17 mouse cellular contexts compared by ENCODE assay signal in the genomic region with DNA sequence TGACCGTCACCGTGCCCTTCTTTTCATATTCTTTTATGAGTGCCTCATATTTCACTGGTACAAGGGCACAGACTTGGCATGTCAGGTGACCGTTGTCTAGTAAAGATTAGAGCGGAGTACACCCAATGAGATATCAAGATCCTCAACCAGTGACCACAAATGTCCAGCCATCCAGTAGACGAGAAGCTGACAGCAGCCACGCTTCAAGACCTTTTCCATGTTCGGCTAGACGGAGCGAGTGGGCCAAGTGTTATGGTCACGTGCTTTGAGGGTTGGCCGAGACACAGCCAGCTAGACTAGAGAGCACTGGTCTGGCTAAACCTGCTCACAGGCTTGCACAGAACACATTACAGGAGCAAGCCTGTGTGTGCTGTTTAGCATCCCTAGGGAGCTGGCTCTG.
"Had no signal": no experiment of that assay in that cellular context is flagged by ENCODE, and none has a peak within 500 bp of the region (broad histone marks: within the 10 kb centered on the region; RNA-seq: fewer than 3 reads in every experiment).

No protein-coding gene starts in this region.

- H3K9ac ChIP-seq: limb, embryonic 13.5 days; liver, embryonic 12.5 days; liver, embryonic 15.5 days; lung, embryonic 15.5 days; midbrain, embryonic 12.5 days had no signal

- H3K4me3 ChIP-seq: layer of hippocampus, adult 2 months; limb, embryonic 10.5 days; limb, embryonic 13.5 days; liver, embryonic 12.5 days; liver, embryonic 15.5 days; lung, embryonic 15.5 days; megakaryocyte, embryonic 14.5 days; midbrain, embryonic 12.5 days had no signal

- ATAC-seq: liver, embryonic 12.5 days had no signal

- H3K27ac ChIP-seq: kidney, postnatal 0 days; layer of hippocampus, adult 2 months; limb, embryonic 10.5 days; limb, embryonic 13.5 days; liver, embryonic 12.5 days; liver, embryonic 15.5 days; lung, embryonic 15.5 days; midbrain, embryonic 12.5 days had no signal

- H3K27me3 ChIP-seq: limb, embryonic 13.5 days; liver, embryonic 12.5 days; liver, embryonic 15.5 days; lung, embryonic 15.5 days; megakaryocyte, embryonic 14.5 days; midbrain, embryonic 12.5 days had no signal

- H3K36me3 ChIP-seq: lung, embryonic 15.5 days had no signal

- H3K4me2 ChIP-seq: limb, embryonic 13.5 days; liver, embryonic 12.5 days; liver, embryonic 15.5 days; lung, embryonic 15.5 days; midbrain, embryonic 12.5 days had no signal

- H3K9me3 ChIP-seq: limb, embryonic 10.5 days; limb, embryonic 13.5 days; liver, embryonic 12.5 days; liver, embryonic 15.5 days; lung, embryonic 15.5 days; megakaryocyte, embryonic 14.5 days; midbrain, embryonic 12.5 days had no signal

- H3K4me1 ChIP-seq: midbrain, embryonic 12.5 days had no signal

- DNase-seq: kidney, postnatal 25 days; layer of hippocampus, adult 9-11 months; liver; lung, adult 18-20 months; lung, postnatal 10 days; lung, postnatal 36 days; thymus, adult 18-20 months; thymus, postnatal 36 days had no signal
